Mouse (Mus musculus) heart, adult 2 months (tissue): Measurements from ENCODE around the gene Pkhd1.

Experiments
- CTCF ChIP-seq: fragments of 200-600 bp; IDR thresholded peaks from 2 replicates; pipeline ENCODE4 v1.8.1; 2022; ENCODE audit warnings: antibody characterized with exemption, mild to moderate bottlenecking, moderate library complexity
- POLR2A ChIP-seq: fragments of 200-500 bp; IDR thresholded peaks from 2 replicates; pipeline ENCODE4 v1.6.1; 2011; ENCODE audit warnings: mild to moderate bottlenecking, low read depth, low read length, control low read depth; ENCODE audit not compliant: insufficient read depth

DNA sequence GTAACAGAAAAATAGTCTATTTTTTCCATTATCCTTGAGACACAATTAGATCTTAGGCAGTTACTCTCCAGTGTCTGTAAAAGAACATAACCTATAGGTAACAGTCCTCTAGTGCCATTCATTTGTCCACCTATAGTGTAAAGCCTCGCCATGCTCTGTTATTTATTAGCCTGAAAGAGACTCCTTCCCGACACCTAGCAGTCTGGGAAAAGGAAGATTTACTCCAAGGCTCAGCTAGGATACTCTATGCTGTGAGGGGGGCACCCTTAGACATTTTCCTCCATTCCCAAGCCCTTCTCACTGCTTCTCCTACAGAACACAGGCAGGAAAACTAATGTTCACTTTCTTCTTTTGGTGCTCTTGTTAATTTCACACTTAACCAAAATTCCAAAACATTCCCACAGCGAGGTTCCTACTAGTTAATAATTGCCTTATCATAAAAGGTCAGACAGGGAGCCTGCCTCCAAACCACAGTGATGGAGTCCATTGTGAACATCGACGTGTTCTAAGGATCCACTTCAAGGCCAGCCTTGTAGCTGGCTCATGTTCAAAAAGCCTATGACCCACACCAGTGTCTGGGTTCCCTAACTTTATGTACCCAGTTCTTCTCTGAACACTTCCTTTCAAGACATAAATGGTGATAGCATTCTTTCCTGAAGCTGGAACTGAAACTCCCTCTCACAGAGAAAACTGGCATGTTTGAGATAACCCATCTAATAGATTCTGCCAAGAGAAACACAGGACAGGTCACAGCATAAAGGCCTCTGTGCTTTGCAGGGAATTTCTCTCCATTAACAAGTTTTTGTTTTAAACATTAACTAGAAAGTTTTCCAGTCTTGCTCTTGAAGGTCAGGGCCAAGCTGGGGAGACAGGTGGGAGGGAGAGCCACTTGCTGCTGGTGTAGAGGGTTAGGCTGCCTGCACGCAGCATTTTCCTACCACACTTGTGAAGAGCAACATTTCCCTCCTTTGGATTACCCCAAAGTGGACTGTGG lies 35.9 kb upstream of the Pkhd1 start:
- TF ChIP-seq POLR2A (no peak), CTCF (no peak)
